Mouse (Mus musculus): ENCODE results near the gene Lrrc51.

GRCm38 (mm10) chr7:101956911-101957310 lies 23.2 kb upstream of the Lrrc51 start:
- TF ChIP-seq CTCF (conservative IDR thresholded peaks at IDR 0.05 in 1 of 2, IDR thresholded peaks at IDR 0.05 in 1 of 2; ENCODE audit: low read depth in 2 of 2, low read length in 2 of 2) = no peak
- no peak for TF ChIP-seq SIN3A (IDR thresholded peaks at IDR 0.05; ENCODE audit: low read length)
- no peak for TF ChIP-seq POLR2AphosphoS2 (IDR thresholded peaks at IDR 0.05; ENCODE audit: low read depth, low read length)
- TF ChIP-seq MAX (IDR thresholded peaks at IDR 0.05; ENCODE audit: low read length) = no peak
- no peak for TF ChIP-seq MAFK (IDR thresholded peaks at IDR 0.05; ENCODE audit: insufficient replicate concordance, low read length)
- TF ChIP-seq USF2 (conservative IDR thresholded peaks at IDR 0.05; ENCODE audit: low read depth, low read length) = no peak
- no peak for TF ChIP-seq SMC3 (IDR thresholded peaks at IDR 0.05; ENCODE audit: low read depth, low read length)
- TF ChIP-seq POLR2A (IDR thresholded peaks at IDR 0.05; ENCODE audit: low read depth, low read length) = no peak
- no peak for TF ChIP-seq CHD2 (IDR thresholded peaks at IDR 0.05; ENCODE audit: low read length)

Data from CH12.LX (cell line).